Mouse (Mus musculus): Measurements from ENCODE around the gene Grip1. TPM values are rescaled to one million over a fixed set of nuclear protein-coding genes. Genes with fewer than 3 reads are reported as not detected.

Gene Grip1
- polyA plus RNA-seq, 1 experiment from 2014 or later: 4.9 TPM

GRCm38 (mm10) chr10:119630401-119630800 lies 176.8 kb downstream of the Grip1 start:
- 84% methylated on average over 5 of the region's 5 CpGs for WGBS (ENCODE audit: insufficient replicate concordance)
- H3K9me3 ChIP-seq (replicated peaks; ENCODE audit: control insufficient read depth, low read length): no peaks in the 10 kb centered on the region
- H3K4me1 ChIP-seq (ENCODE audit: control insufficient read depth, insufficient read depth, low read length): peaks cover 10% of the 10 kb centered on the region
- no peak overlapping the region for H3K9ac ChIP-seq (ENCODE audit: low read depth, low read length)
- no peak overlapping the region for H3K4me2 ChIP-seq
- H3K36me3 ChIP-seq (ENCODE audit: control insufficient read depth, insufficient read depth, low read length): no peaks in the 10 kb centered on the region
- H3K4me3 ChIP-seq (ENCODE audit: low read depth, low read length): no peak overlapping the region
- no peak for ATAC-seq (replicated peaks; ENCODE audit: insufficient number of reproducible peaks, low FRiP score, low TSS enrichment)
- H3K27ac ChIP-seq (ENCODE audit: low read depth, low read length): no peak overlapping the region
- H3K27me3 ChIP-seq (ENCODE audit: control insufficient read depth, insufficient read depth, low read length): no peaks in the 10 kb centered on the region

- no peak for ATAC-seq (replicated peaks; ENCODE audit: insufficient number of reproducible peaks, low FRiP score, low TSS enrichment)
- WGBS (ENCODE audit: insufficient replicate concordance): 76% methylated on average over 9 of the region's 9 CpGs
- no peak overlapping the region for H3K4me3 ChIP-seq (ENCODE audit: low read depth, low read length)
Measured at GRCm38 (mm10) chr10:119631966-119632365, 178.3 kb downstream of the Grip1 start.

GRCm38 (mm10) chr10:119634544-119634943 lies 180.9 kb downstream of the Grip1 start:
- H3K27me3 ChIP-seq (ENCODE audit: control insufficient read depth, insufficient read depth, low read length): no peaks in the 10 kb centered on the region
- H3K36me3 ChIP-seq (ENCODE audit: control insufficient read depth, insufficient read depth, low read length): no peaks in the 10 kb centered on the region
- peak overlapping the region; percentile 42 for H3K4me3 ChIP-seq (ENCODE audit: low read depth, low read length)
- H3K4me1 ChIP-seq (ENCODE audit: control insufficient read depth, insufficient read depth, low read length): peaks cover 12% of the 10 kb centered on the region
- 26% methylated on average over 6 of the region's 6 CpGs for WGBS (ENCODE audit: insufficient replicate concordance)
- H3K4me2 ChIP-seq: peak overlapping the region; percentile 67
- no peak overlapping the region for H3K9ac ChIP-seq (ENCODE audit: low read depth, low read length)
- H3K9me3 ChIP-seq (replicated peaks; ENCODE audit: control insufficient read depth, low read length): no peaks in the 10 kb centered on the region
- no peak overlapping the region; the same call in 1 of the 2 replicates for H3K27ac ChIP-seq (ENCODE audit: low read depth, low read length)
- ATAC-seq (replicated peaks; ENCODE audit: insufficient number of reproducible peaks, low FRiP score, low TSS enrichment): peak; percentile 74

More at GRCm38 (mm10) chr10:119631966-119632365, 178.3 kb downstream of the Grip1 start:
- Histone ChIP-seq H3K9ac (ENCODE audit: low read depth, low read length) (no peak overlapping the region), H3K4me1 (ENCODE audit: control insufficient read depth, insufficient read depth, low read length) (peaks cover 10% of the 10 kb centered on the region), H3K27me3 (ENCODE audit: control insufficient read depth, insufficient read depth, low read length) (no peaks in the 10 kb centered on the region), H3K4me2 (no peak overlapping the region), H3K36me3 (ENCODE audit: control insufficient read depth, insufficient read depth, low read length) (no peaks in the 10 kb centered on the region), H3K9me3 (replicated peaks; ENCODE audit: control insufficient read depth, low read length) (no peaks in the 10 kb centered on the region), H3K27ac (ENCODE audit: low read depth, low read length) (no peak overlapping the region)

GRCm38 (mm10) chr10:119640534-119640933 lies 186.9 kb downstream of the Grip1 start:
- H3K9me3 ChIP-seq (replicated peaks; ENCODE audit: control insufficient read depth, low read length): no peaks in the 10 kb centered on the region
- no peak overlapping the region for H3K4me2 ChIP-seq
- no peaks in the 10 kb centered on the region for H3K27me3 ChIP-seq (ENCODE audit: control insufficient read depth, insufficient read depth, low read length)
- WGBS (ENCODE audit: insufficient replicate concordance): 64% methylated on average over 10 of the region's 10 CpGs
- no peak overlapping the region for H3K9ac ChIP-seq (ENCODE audit: low read depth, low read length)
- peaks cover 11% of the 10 kb centered on the region; the same call in 1 of the 2 replicates for H3K4me1 ChIP-seq (ENCODE audit: control insufficient read depth, insufficient read depth, low read length)
- no peak for ATAC-seq (replicated peaks; ENCODE audit: insufficient number of reproducible peaks, low FRiP score, low TSS enrichment)
- no peak overlapping the region for H3K27ac ChIP-seq (ENCODE audit: low read depth, low read length)
- H3K4me3 ChIP-seq (ENCODE audit: low read depth, low read length): no peak overlapping the region
- no peaks in the 10 kb centered on the region for H3K36me3 ChIP-seq (ENCODE audit: control insufficient read depth, insufficient read depth, low read length)

- 89% methylated on average over 12 of the region's 12 CpGs for WGBS (ENCODE audit: insufficient replicate concordance)
- no peak overlapping the region for H3K9ac ChIP-seq (ENCODE audit: low read depth, low read length)
- H3K4me3 ChIP-seq (ENCODE audit: low read depth, low read length): no peak overlapping the region
- peaks cover 11% of the 10 kb centered on the region; the same call in 1 of the 2 replicates for H3K4me1 ChIP-seq (ENCODE audit: control insufficient read depth, insufficient read depth, low read length)
- H3K27me3 ChIP-seq (ENCODE audit: control insufficient read depth, insufficient read depth, low read length): no peaks in the 10 kb centered on the region
- no peaks in the 10 kb centered on the region for H3K36me3 ChIP-seq (ENCODE audit: control insufficient read depth, insufficient read depth, low read length)
- no peak overlapping the region for H3K4me2 ChIP-seq
- ATAC-seq (replicated peaks; ENCODE audit: insufficient number of reproducible peaks, low FRiP score, low TSS enrichment): no peak
- H3K9me3 ChIP-seq (replicated peaks; ENCODE audit: control insufficient read depth, low read length): no peaks in the 10 kb centered on the region
- no peak overlapping the region for H3K27ac ChIP-seq (ENCODE audit: low read depth, low read length)
Measured at GRCm38 (mm10) chr10:119641011-119641410, 187.4 kb downstream of the Grip1 start.

GRCm38 (mm10) chr10:119644289-119644688 lies 190.7 kb downstream of the Grip1 start:
- Histone ChIP-seq H3K27me3 (ENCODE audit: control insufficient read depth, insufficient read depth, low read length) (no peaks in the 10 kb centered on the region), H3K4me2 (no peak overlapping the region), H3K36me3 (ENCODE audit: control insufficient read depth, insufficient read depth, low read length) (no peaks in the 10 kb centered on the region), H3K9ac (ENCODE audit: low read depth, low read length) (no peak overlapping the region), H3K4me3 (ENCODE audit: low read depth, low read length) (no peak overlapping the region), H3K27ac (ENCODE audit: low read depth, low read length) (no peak overlapping the region), H3K4me1 (ENCODE audit: control insufficient read depth, insufficient read depth, low read length) (peaks cover 6% of the 10 kb centered on the region; the same call in 1 of the 2 replicates), H3K9me3 (replicated peaks; ENCODE audit: control insufficient read depth, low read length) (no peaks in the 10 kb centered on the region)
- WGBS (ENCODE audit: insufficient replicate concordance): 28% methylated on average over 5 of the region's 5 CpGs
- ATAC-seq (replicated peaks; ENCODE audit: insufficient number of reproducible peaks, low FRiP score, low TSS enrichment): no peak

GRCm38 (mm10) chr10:119646500-119647439 lies 193.1 kb downstream of the Grip1 start:
- Histone ChIP-seq H3K36me3 (ENCODE audit: control insufficient read depth, insufficient read depth, low read length) (no peaks in the 10 kb centered on the region), H3K4me2 (no peak overlapping the region), H3K27me3 (ENCODE audit: control insufficient read depth, insufficient read depth, low read length) (no peaks in the 10 kb centered on the region), H3K4me1 (ENCODE audit: control insufficient read depth, insufficient read depth, low read length) (peaks cover 6% of the 10 kb centered on the region; the same call in 1 of the 2 replicates), H3K27ac (ENCODE audit: low read depth, low read length) (no peak overlapping the region), H3K4me3 (ENCODE audit: low read depth, low read length) (no peak overlapping the region), H3K9ac (ENCODE audit: low read depth, low read length) (no peak overlapping the region), H3K9me3 (replicated peaks; ENCODE audit: control insufficient read depth, low read length) (no peaks in the 10 kb centered on the region)
- ATAC-seq (replicated peaks; ENCODE audit: insufficient number of reproducible peaks, low FRiP score, low TSS enrichment): no peak
- WGBS (ENCODE audit: insufficient replicate concordance): 61% methylated on average over 29 of the region's 29 CpGs

- Histone ChIP-seq H3K9ac (ENCODE audit: low read depth, low read length) (no peak overlapping the region), H3K27me3 (ENCODE audit: control insufficient read depth, insufficient read depth, low read length) (no peaks in the 10 kb centered on the region), H3K36me3 (ENCODE audit: control insufficient read depth, insufficient read depth, low read length) (no peaks in the 10 kb centered on the region), H3K4me3 (ENCODE audit: low read depth, low read length) (no peak overlapping the region), H3K27ac (ENCODE audit: low read depth, low read length) (no peak overlapping the region), H3K4me2 (no peak overlapping the region), H3K9me3 (replicated peaks; ENCODE audit: control insufficient read depth, low read length) (peaks cover 5% of the 10 kb centered on the region), H3K4me1 (ENCODE audit: control insufficient read depth, insufficient read depth, low read length) (0 out of 2 replicates have a peak, but pooled peaks cover 2% of the 10 kb centered on the region)
- ATAC-seq (replicated peaks; ENCODE audit: insufficient number of reproducible peaks, low FRiP score, low TSS enrichment): no peak
- WGBS (ENCODE audit: insufficient replicate concordance): 57% methylated on average over 7 of the region's 7 CpGs
Measured at GRCm38 (mm10) chr10:119660677-119661353, 207.2 kb downstream of the Grip1 start.

Measured in heart, embryonic 11.5 days (tissue).